8 mouse cellular contexts compared by ENCODE assay signal in the genomic region with DNA sequence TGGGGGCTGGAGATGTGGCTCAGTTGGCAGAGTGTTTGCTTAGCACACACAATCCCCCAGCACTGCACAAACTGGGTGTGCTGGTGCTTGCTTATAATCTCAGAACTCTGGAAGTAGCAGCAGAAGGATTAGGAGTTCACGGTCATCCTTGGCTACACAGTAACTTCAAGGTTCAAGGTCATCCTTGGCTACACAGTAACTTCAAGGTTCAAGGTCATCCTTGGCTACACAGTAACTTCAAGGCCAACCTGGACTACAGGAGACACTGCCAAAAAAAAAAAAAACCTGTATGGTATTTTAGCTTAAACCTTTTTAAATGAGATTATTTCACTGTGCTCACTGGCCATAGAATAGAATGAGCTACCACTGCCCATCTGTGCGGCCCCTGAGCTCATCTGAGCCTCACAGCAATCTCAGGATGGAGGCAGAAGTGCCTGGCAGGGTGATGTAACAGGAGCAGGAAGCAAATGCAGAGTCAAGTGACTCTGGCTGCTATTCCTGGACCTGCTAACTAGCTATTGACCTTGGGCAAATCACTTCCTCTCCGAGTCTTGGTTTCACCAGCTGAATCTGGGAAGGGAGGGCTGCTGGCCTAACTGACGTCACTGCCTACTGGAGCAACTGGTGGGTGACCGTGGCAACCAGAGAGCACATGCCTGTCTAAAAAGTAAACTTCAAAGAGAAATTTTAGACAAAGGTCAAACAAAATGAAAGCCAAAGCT. TPM values are rescaled to one million over a fixed set of nuclear protein-coding genes. Genes with fewer than 3 reads are reported as not detected.
A peak's percentile ranks its signal among the peaks of the same experiment; 100 is the strongest.
DNase-seq lines count a peak whose midpoint lies in the region; ATAC-seq and TF ChIP-seq lines count a peak whose summit lies in the region.
"Had no signal": no experiment of that assay in that cellular context is flagged by ENCODE, and none has a peak within 500 bp of the region (broad histone marks: within the 10 kb centered on the region; RNA-seq: fewer than 3 reads in every experiment).

No protein-coding gene starts in this region.

- no peaks in the 10 kb centered on the region for H3K36me3 ChIP-seq in kidney, adult 2 months (ENCODE audit: control insufficient read depth, insufficient read depth, low read length)
- peaks cover 47% of the 10 kb centered on the region for H3K36me3 ChIP-seq in midbrain, embryonic 10.5 days
- H3K36me3 ChIP-seq in midbrain, embryonic 14.5 days (ENCODE audit: control insufficient read depth, insufficient read depth, low read length), result peaks cover 53% of the 10 kb centered on the region

- WGBS in kidney, adult 2 months, result 22% methylated on average over 5 of the region's 5 CpGs
- WGBS in midbrain, embryonic 10.5 days, result 82% methylated on average over 5 of the region's 5 CpGs
- 79% methylated on average over 5 of the region's 5 CpGs for WGBS in midbrain, embryonic 14.5 days

- no peaks in the 10 kb centered on the region for H3K9me3 ChIP-seq in midbrain, embryonic 10.5 days (replicated peaks)
- no peaks in the 10 kb centered on the region for H3K9me3 ChIP-seq in midbrain, embryonic 14.5 days (ENCODE audit: control insufficient read depth, low read length)
- H3K9me3 ChIP-seq: limb, embryonic 13.5 days had no signal

- peaks cover 40% of the 10 kb centered on the region for H3K4me1 ChIP-seq in kidney, adult 2 months (ENCODE audit: control insufficient read depth, insufficient read depth, low read length)
- no peaks in the 10 kb centered on the region for H3K4me1 ChIP-seq in midbrain, embryonic 10.5 days
- H3K4me1 ChIP-seq in midbrain, embryonic 14.5 days (ENCODE audit: control insufficient read depth, insufficient read depth, low read length), result no peaks in the 10 kb centered on the region

- DNase-seq in adrenal gland, adult (ENCODE audit: inconsistent age in 2 of 2, low spot score in 1 of 2), result peak; percentile 91 to 95
- DNase-seq in kidney, adult 2 months, result peak; percentile 94
- DNase-seq in lung, postnatal 25 days (ENCODE audit: low spot score), result peak; percentile 79
- no peak for DNase-seq in midbrain, embryonic 10.5 days (ENCODE audit: low spot score)
- no peak for DNase-seq in midbrain, embryonic 14.5 days

- H3K27me3 ChIP-seq in kidney, adult 2 months (replicated peaks; ENCODE audit: control insufficient read depth, insufficient read depth, low read length), result no peaks in the 10 kb centered on the region
- H3K27me3 ChIP-seq in midbrain, embryonic 10.5 days (ENCODE audit: low read depth, poor library complexity, severe bottlenecking), result no peaks in the 10 kb centered on the region
- no peaks in the 10 kb centered on the region for H3K27me3 ChIP-seq in midbrain, embryonic 14.5 days (ENCODE audit: control insufficient read depth, insufficient read depth, low read length)
- H3K27me3 ChIP-seq: limb, embryonic 13.5 days had no signal

- no peak for TF ChIP-seq CTCF in kidney, adult 2 months (conservative IDR thresholded peaks at IDR 0.05; ENCODE audit: insufficient read depth, insufficient read length, low read depth, low read length)

- H3K27ac ChIP-seq in kidney, adult 2 months (ENCODE audit: insufficient read depth, low read depth, low read length), result peak overlapping the region; percentile 95
- H3K27ac ChIP-seq in midbrain, embryonic 10.5 days (replicated peaks), result no peak overlapping the region
- no peak overlapping the region for H3K27ac ChIP-seq in midbrain, embryonic 14.5 days (replicated peaks; ENCODE audit: low read depth, low read length)
- H3K27ac ChIP-seq: limb, embryonic 13.5 days had no signal

- H3K4me2 ChIP-seq in midbrain, embryonic 14.5 days (ENCODE audit: low read length), result no peak overlapping the region
- H3K4me2 ChIP-seq: limb, embryonic 13.5 days had no signal

- H3K9ac ChIP-seq in midbrain, embryonic 14.5 days (replicated peaks; ENCODE audit: low read length), result no peak overlapping the region
- H3K9ac ChIP-seq: limb, embryonic 13.5 days had no signal

- peak; percentile 69 for ATAC-seq in common myeloid progenitor, adult 5-6 weeks (replicated peaks; ENCODE audit: low read depth, poor library complexity, severe bottlenecking)
- no peak for ATAC-seq in erythroblast, adult 5-6 weeks (replicated peaks; ENCODE audit: low FRiP score, poor library complexity, severe bottlenecking)
- no peak for ATAC-seq in midbrain, embryonic 14.5 days (ENCODE audit: low FRiP score, low TSS enrichment)

- no peak for TF ChIP-seq POLR2A in kidney, adult 2 months (IDR thresholded peaks at IDR 0.05; ENCODE audit: low read depth, low read length)

- H3K4me3 ChIP-seq in kidney, adult 2 months (ENCODE audit: insufficient read depth, low read depth, low read length), result no peak overlapping the region
- no peak overlapping the region for H3K4me3 ChIP-seq in midbrain, embryonic 10.5 days
- no peak overlapping the region for H3K4me3 ChIP-seq in midbrain, embryonic 14.5 days (replicated peaks; ENCODE audit: low read depth, low read length)
- H3K4me3 ChIP-seq: limb, embryonic 13.5 days had no signal

RNA-seq across cellular contexts. Expression of a gene that starts 24.2 kb away (rescaled TPM):
- total RNA-seq in common myeloid progenitor, adult 5-6 weeks (2017), result 7.6 and 17.5 TPM in 2 replicates
- polyA plus RNA-seq in kidney, adult 2 months (2012; rRNA removed), result 16.0 and 16.8 TPM in 2 replicates
- polyA plus RNA-seq in midbrain, embryonic 10.5 days (2016; fragmentation: Nextera tagmentation; extraction: Ambion mirVana), result 17.6 and 19.6 TPM in 2 replicates
- not detected in 2 replicates for total RNA-seq in erythroblast, adult 5-6 weeks (2015; ENCODE audit: low replicate concordance)
- total RNA-seq in erythroblast, adult 5-6 weeks (2017; ENCODE audit: low replicate concordance), result 0.43 TPM in 1 of 2 replicates, not detected in the other
- polyA plus RNA-seq in midbrain, embryonic 14.5 days (2014; fragmentation: Nextera tagmentation; extraction: Ambion mirVana), result 31.1 and 36.5 TPM in 2 replicates

RNA-seq across cellular contexts. Expression of a gene that starts 56.9 kb away (rescaled TPM):
- total RNA-seq in common myeloid progenitor, adult 5-6 weeks (2017), result not detected in 2 replicates
- not detected in 2 replicates for polyA plus RNA-seq in kidney, adult 2 months (2012; rRNA removed)
- polyA plus RNA-seq in midbrain, embryonic 10.5 days (2016; fragmentation: Nextera tagmentation; extraction: Ambion mirVana), result 0.51 and 0.79 TPM in 2 replicates
- not detected in 2 replicates for total RNA-seq in erythroblast, adult 5-6 weeks (2015; ENCODE audit: low replicate concordance)
- total RNA-seq in erythroblast, adult 5-6 weeks (2017; ENCODE audit: low replicate concordance), result not detected in 2 replicates
- 0.28 and 0.32 TPM in 2 replicates for polyA plus RNA-seq in midbrain, embryonic 14.5 days (2014; fragmentation: Nextera tagmentation; extraction: Ambion mirVana)

Comparison
In these comparisons a context has a peak if more than half of its experiments do, and no peak if none do; other contexts are left out.
1. DNase-seq: peak in adrenal gland, adult (2 of 2), kidney, adult 2 months (single experiment) and lung, postnatal 25 days (single experiment); none in midbrain, embryonic 10.5 days (single experiment) and midbrain, embryonic 14.5 days (single experiment).